13 mouse cellular contexts compared by ENCODE assay signal in genomic region chr4:154081021-154081420, GRCm38 (mm10). TPM values are rescaled to one million over a fixed set of nuclear protein-coding genes. Genes with fewer than 3 reads are reported as not detected.
DNase-seq lines count a peak whose midpoint lies in the region; ATAC-seq lines count a peak whose summit lies in the region.
"Had no signal": no experiment of that assay in that cellular context is flagged by ENCODE, and none has a peak within 500 bp of the region (broad histone marks: within the 10 kb centered on the region; RNA-seq: fewer than 3 reads in every experiment).

No protein-coding gene starts in this region.

- H3K9me3 ChIP-seq in hindbrain, embryonic 12.5 days (replicated peaks) = no peaks in the 10 kb centered on the region
- no peaks in the 10 kb centered on the region for H3K9me3 ChIP-seq in hindbrain, embryonic 14.5 days (ENCODE audit: control insufficient read depth, low read length)
- no peaks in the 10 kb centered on the region for H3K9me3 ChIP-seq in kidney, embryonic 16.5 days (ENCODE audit: low read length)
- no peaks in the 10 kb centered on the region for H3K9me3 ChIP-seq in liver, embryonic 15.5 days (replicated peaks)

- ATAC-seq in hindbrain, embryonic 12.5 days (ENCODE audit: low FRiP score) = no peak
- ATAC-seq in hindbrain, embryonic 14.5 days (ENCODE audit: low FRiP score) = no peak
- peak; percentile 79 for ATAC-seq in kidney, embryonic 16.5 days (ENCODE audit: low FRiP score, low TSS enrichment)
- peak; percentile 78 for ATAC-seq in liver, embryonic 15.5 days (ENCODE audit: insufficient read depth)

- WGBS in hindbrain, embryonic 12.5 days = 3% methylated on average over 13 of the region's 13 CpGs
- WGBS in hindbrain, embryonic 14.5 days = 5% methylated on average over 13 of the region's 13 CpGs
- WGBS in kidney, embryonic 16.5 days = 2% methylated on average over 13 of the region's 13 CpGs
- 5% methylated on average over 13 of the region's 13 CpGs for WGBS in liver, embryonic 15.5 days (ENCODE audit: insufficient replicate concordance)

- 0 out of 2 replicates have a peak, but pooled peaks cover 4% of the 10 kb centered on the region for H3K4me1 ChIP-seq in hindbrain, embryonic 12.5 days
- no peaks in the 10 kb centered on the region for H3K4me1 ChIP-seq in hindbrain, embryonic 14.5 days (replicated peaks; ENCODE audit: control insufficient read depth, insufficient read depth, low read length)
- no peaks in the 10 kb centered on the region for H3K4me1 ChIP-seq in kidney, embryonic 16.5 days (ENCODE audit: insufficient read depth, low read length)
- no peaks in the 10 kb centered on the region for H3K4me1 ChIP-seq in liver, embryonic 15.5 days (replicated peaks)

- no peak overlapping the region for H3K27ac ChIP-seq in hindbrain, embryonic 12.5 days
- H3K27ac ChIP-seq in hindbrain, embryonic 14.5 days = no peak overlapping the region
- no peak overlapping the region for H3K27ac ChIP-seq in kidney, embryonic 16.5 days (ENCODE audit: low read length)
- H3K27ac ChIP-seq in liver, embryonic 15.5 days (replicated peaks) = no peak overlapping the region

- H3K4me2 ChIP-seq in hindbrain, embryonic 12.5 days (replicated peaks) = 0 out of 2 replicates have a peak overlapping the region, but pooled peaks have one; percentile 31
- H3K4me2 ChIP-seq in hindbrain, embryonic 14.5 days (replicated peaks) = no peak overlapping the region; the same call in 1 of the 2 replicates
- peak overlapping the region; percentile 35 for H3K4me2 ChIP-seq in kidney, embryonic 16.5 days (replicated peaks; ENCODE audit: low read depth, low read length)
- peak overlapping the region; percentile 51 for H3K4me2 ChIP-seq in liver, embryonic 15.5 days

- no peak for DNase-seq in hindbrain, embryonic 14.5 days (ENCODE audit: low spot score)
- DNase-seq in cerebellum, postnatal 25 days = peak; percentile 69 to 78
- no peak for DNase-seq in layer of hippocampus, adult 8-10 months (ENCODE audit: low spot score in 2 of 2)
- no peak for DNase-seq in thymus, postnatal 36 days
- DNase-seq in gastrocnemius, postnatal 10 days = no peak
- DNase-seq: adrenal gland, adult 2 months; lung, adult 2 months had no signal

- peak overlapping the region; percentile 7; the same call in 1 of the 2 replicates for H3K4me3 ChIP-seq in hindbrain, embryonic 12.5 days
- no peak overlapping the region for H3K4me3 ChIP-seq in hindbrain, embryonic 14.5 days (replicated peaks; ENCODE audit: low read length)
- H3K4me3 ChIP-seq in kidney, embryonic 16.5 days (ENCODE audit: low read length) = peak overlapping the region; percentile 16
- no peak overlapping the region; the same call in 1 of the 2 replicates for H3K4me3 ChIP-seq in liver, embryonic 15.5 days (replicated peaks)

- no peak overlapping the region for H3K9ac ChIP-seq in hindbrain, embryonic 12.5 days
- H3K9ac ChIP-seq in hindbrain, embryonic 14.5 days = no peak overlapping the region; the same call in 1 of the 2 replicates
- H3K9ac ChIP-seq in kidney, embryonic 16.5 days (replicated peaks; ENCODE audit: low read length) = no peak overlapping the region
- no peak overlapping the region for H3K9ac ChIP-seq in liver, embryonic 15.5 days

- H3K27me3 ChIP-seq in hindbrain, embryonic 12.5 days = peaks cover 41% of the 10 kb centered on the region
- H3K27me3 ChIP-seq in hindbrain, embryonic 14.5 days (ENCODE audit: control insufficient read depth, insufficient read depth, low read length) = peaks cover 43% of the 10 kb centered on the region
- H3K27me3 ChIP-seq in kidney, embryonic 16.5 days (ENCODE audit: insufficient read depth, low read length) = peaks cover 35% of the 10 kb centered on the region
- peaks cover 54% of the 10 kb centered on the region for H3K27me3 ChIP-seq in liver, embryonic 15.5 days
- H3K27me3 ChIP-seq: CH12.LX had no signal

- no peaks in the 10 kb centered on the region for H3K36me3 ChIP-seq in hindbrain, embryonic 12.5 days
- H3K36me3 ChIP-seq in hindbrain, embryonic 14.5 days (replicated peaks; ENCODE audit: control insufficient read depth, insufficient read depth) = no peaks in the 10 kb centered on the region
- H3K36me3 ChIP-seq in kidney, embryonic 16.5 days (ENCODE audit: insufficient read depth, low read length) = no peaks in the 10 kb centered on the region
- H3K36me3 ChIP-seq in liver, embryonic 15.5 days (replicated peaks) = no peaks in the 10 kb centered on the region

RNA-seq across cellular contexts. Expression of gene Ccdc27, which starts 38.5 kb away (rescaled TPM):
- polyA plus RNA-seq in hindbrain, embryonic 12.5 days (2016; fragmentation: Nextera tagmentation; extraction: Ambion mirVana) = not detected in 2 replicates
- polyA plus RNA-seq in hindbrain, embryonic 14.5 days (2014; fragmentation: Nextera tagmentation; extraction: Ambion mirVana) = not detected in 2 replicates
- polyA plus RNA-seq in kidney, embryonic 16.5 days (2015; fragmentation: Nextera tagmentation; extraction: Ambion mirVana) = 0.07 TPM in 1 of 2 replicates, not detected in the other
- polyA plus RNA-seq in liver, embryonic 15.5 days (2015; fragmentation: Nextera tagmentation; extraction: Ambion mirVana) = 0.08 TPM in 1 of 2 replicates, not detected in the other
- under 1 TPM; 0.85 to 0.99 (median 0.89) TPM for total RNA-seq in layer of hippocampus, adult 8-10 months (2022)
- not detected for total RNA-seq in gastrocnemius, postnatal 10 days (2021)
- total RNA-seq: adrenal gland, adult 2 months; CH12.LX; heart, postnatal 25 days had no signal
- polyA plus RNA-seq: adrenal gland, adult 2 months; lung, adult 2 months; neural tube, embryonic 14.5 days had no signal

RNA-seq across cellular contexts. Expression of gene Smim1, which starts 55.0 kb away (rescaled TPM):
- polyA plus RNA-seq in hindbrain, embryonic 12.5 days (2016; fragmentation: Nextera tagmentation; extraction: Ambion mirVana) = 5.9 and 6.0 TPM in 2 replicates
- 12.1 and 16.6 TPM in 2 replicates for polyA plus RNA-seq in hindbrain, embryonic 14.5 days (2014; fragmentation: Nextera tagmentation; extraction: Ambion mirVana)
- polyA plus RNA-seq in kidney, embryonic 16.5 days (2015; fragmentation: Nextera tagmentation; extraction: Ambion mirVana) = 62.4 and 66.1 TPM in 2 replicates
- polyA plus RNA-seq in liver, embryonic 15.5 days (2015; fragmentation: Nextera tagmentation; extraction: Ambion mirVana) = 321 and 326 TPM in 2 replicates
- total RNA-seq in layer of hippocampus, adult 8-10 months (2022) = 10 to 100 TPM in 2 of 4 experiments, 1 to 10 TPM in 2; 9.3 to 15.6 (median 11.2) TPM
- total RNA-seq in gastrocnemius, postnatal 10 days (2021) = 10 to 100 TPM; 10.2 to 11.1 TPM

RNA-seq across cellular contexts. Expression of gene Trp73, which starts 59.0 kb away (rescaled TPM):
- 1.7 and 2.4 TPM in 2 replicates for polyA plus RNA-seq in hindbrain, embryonic 12.5 days (2016; fragmentation: Nextera tagmentation; extraction: Ambion mirVana)
- polyA plus RNA-seq in hindbrain, embryonic 14.5 days (2014; fragmentation: Nextera tagmentation; extraction: Ambion mirVana) = 0.68 and 0.96 TPM in 2 replicates
- 0.31 and 0.44 TPM in 2 replicates for polyA plus RNA-seq in kidney, embryonic 16.5 days (2015; fragmentation: Nextera tagmentation; extraction: Ambion mirVana)
- polyA plus RNA-seq in liver, embryonic 15.5 days (2015; fragmentation: Nextera tagmentation; extraction: Ambion mirVana) = 0.05 TPM in 1 of 2 replicates, not detected in the other
- 1 to 10 TPM; 1.8 to 2.9 (median 2.3) TPM for total RNA-seq in layer of hippocampus, adult 8-10 months (2022)
- total RNA-seq in gastrocnemius, postnatal 10 days (2021) = not detected
- total RNA-seq: adrenal gland, adult 2 months; heart, postnatal 25 days had no signal
- polyA plus RNA-seq: neural tube, embryonic 14.5 days had no signal

Comparison
In these comparisons a context has a peak if more than half of its experiments do, and no peak if none do; other contexts are left out.
1. H3K4me3 ChIP-seq: peak in hindbrain, embryonic 12.5 days (single experiment) and kidney, embryonic 16.5 days (single experiment); none in hindbrain, embryonic 14.5 days (single experiment) and liver, embryonic 15.5 days (single experiment).
2. ATAC-seq: peak in kidney, embryonic 16.5 days (single experiment) and liver, embryonic 15.5 days (single experiment); none in hindbrain, embryonic 12.5 days (single experiment) and hindbrain, embryonic 14.5 days (single experiment).
3. DNase-seq: peak in cerebellum, postnatal 25 days (2 of 2); none in hindbrain, embryonic 14.5 days (single experiment), layer of hippocampus, adult 8-10 months (0 of 2), thymus, postnatal 36 days (0 of 2) and gastrocnemius, postnatal 10 days (single experiment).